Mouse (Mus musculus) kidney, adult 9 months (tissue): ENCODE data around the gene Prnp.
A peak's percentile ranks its signal among the peaks of the same experiment; 100 is the strongest.

Source experiments
- DNase-seq: peaks from one replicate; pipeline ENCODE4 v3.0.0; 2022

Prnp gene

GRCm38 (mm10) chr2:131909683-131910572, at the start of gene Prnp, which contains the start of gene Prn:
Gene Prnp (plus strand): TSS chr2:131909928.
Gene Prn (plus strand): TSS chr2:131909957.
- DNase-seq = peak; percentile 89

- no peak for DNase-seq
Observed at GRCm38 (mm10) chr2:131862617-131863275, 47.0 kb upstream of the Prnp start.

GRCm38 (mm10) chr2:131863472-131863871, 46.3 kb upstream of the Prnp start:
- DNase-seq = no peak

- no peak for DNase-seq
Observed at GRCm38 (mm10) chr2:131864262-131864796, 45.4 kb upstream of the Prnp start.

GRCm38 (mm10) chr2:131866676-131867075, 43.1 kb upstream of the Prnp start:
- no peak for DNase-seq

- no peak for DNase-seq
Observed at GRCm38 (mm10) chr2:131868983-131869382, 40.7 kb upstream of the Prnp start.

GRCm38 (mm10) chr2:131873376-131873775, 36.4 kb upstream of the Prnp start:
- no peak for DNase-seq

GRCm38 (mm10) chr2:131876551-131877265, 33.0 kb upstream of the Prnp start:
- DNase-seq = no peak

GRCm38 (mm10) chr2:131881766-131882165, 28.0 kb upstream of the Prnp start:
- peak; percentile 66 for DNase-seq

GRCm38 (mm10) chr2:131883136-131883535, 26.6 kb upstream of the Prnp start:
- DNase-seq = no peak

GRCm38 (mm10) chr2:131886503-131887160, 23.1 kb upstream of the Prnp start:
- DNase-seq = no peak

- DNase-seq = no peak
Observed at GRCm38 (mm10) chr2:131888233-131888632, 21.5 kb upstream of the Prnp start.

GRCm38 (mm10) chr2:131892534-131892933, 17.2 kb upstream of the Prnp start:
- DNase-seq = no peak

GRCm38 (mm10) chr2:131895106-131895505, 14.6 kb upstream of the Prnp start:
- DNase-seq = no peak

- no peak for DNase-seq
Observed at GRCm38 (mm10) chr2:131896011-131896410, 13.7 kb upstream of the Prnp start.

GRCm38 (mm10) chr2:131897336-131898109, 12.2 kb upstream of the Prnp start:
- DNase-seq = no peak

- no peak for DNase-seq
Observed at GRCm38 (mm10) chr2:131902423-131902822, 7.3 kb upstream of the Prnp start.

- no peak for DNase-seq
Observed at GRCm38 (mm10) chr2:131902867-131903266, 6.9 kb upstream of the Prnp start.

GRCm38 (mm10) chr2:131905025-131905424, 4.7 kb upstream of the Prnp start:
- no peak for DNase-seq

GRCm38 (mm10) chr2:131905776-131906175, 4.0 kb upstream of the Prnp start:
- no peak for DNase-seq

- DNase-seq = no peak
Observed at GRCm38 (mm10) chr2:131906266-131906665, 3.5 kb upstream of the Prnp start.

- peak; percentile 68 for DNase-seq
Observed at GRCm38 (mm10) chr2:131906846-131907245, 2.9 kb upstream of the Prnp start.
